Mouse (Mus musculus): Measurements from ENCODE around the gene Id4.
A peak's percentile ranks its signal among the peaks of the same experiment; 100 is the strongest.

Gene Id4

GRCm38 (mm10) chr13:48260690-48261278 is at the start of gene Id4:
Gene Id4, plus strand, starts transcription at chr13:48261228.
- DNase-seq = peak; percentile 99

DNA sequence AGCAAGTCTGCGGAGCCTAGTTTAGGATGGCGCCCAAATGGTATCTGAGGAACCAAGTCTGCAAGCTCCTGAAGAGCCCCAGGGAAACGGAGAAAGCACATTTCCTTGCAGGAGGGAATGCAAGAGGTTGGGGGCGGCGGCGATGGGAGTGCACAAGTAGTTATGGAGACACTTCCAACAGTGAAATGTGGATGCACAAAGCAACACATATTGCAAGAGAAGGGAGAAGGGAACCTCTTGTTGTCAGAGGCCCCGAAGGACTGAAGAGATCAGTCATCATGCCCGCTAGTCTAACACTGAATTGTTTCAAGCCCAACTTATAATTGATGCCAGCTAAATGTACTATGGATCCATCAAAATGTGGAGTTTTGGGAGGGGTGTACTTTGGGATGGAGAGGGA is 33.9 kb upstream of the Id4 start:
- DNase-seq = peak; percentile 56

- DNase-seq = peak; percentile 98
Measured at GRCm38 (mm10) chr13:48227712-48228111, 33.3 kb upstream of the Id4 start.

DNA sequence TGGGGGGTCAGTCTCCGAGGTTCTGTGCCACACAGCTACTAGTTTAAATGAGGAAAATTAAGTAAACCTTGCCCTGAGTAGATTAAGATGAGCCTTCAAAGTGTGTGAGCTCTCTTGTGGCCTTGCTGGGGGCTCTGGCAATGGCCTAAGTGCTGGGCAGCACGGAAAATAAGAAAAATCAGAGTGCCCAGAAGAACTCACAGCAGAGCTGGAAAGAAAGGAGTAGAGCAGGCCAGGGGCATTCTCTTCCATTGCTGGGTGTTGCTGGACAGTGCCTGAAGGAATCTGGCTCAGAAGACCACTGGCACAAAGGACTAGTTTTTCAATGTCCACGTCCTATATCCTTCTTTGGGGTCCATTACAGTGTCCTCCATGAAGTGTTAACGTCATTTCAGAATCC is 32.9 kb upstream of the Id4 start:
- DNase-seq = no peak

- no peak for DNase-seq
Measured at GRCm38 (mm10) chr13:48230996-48231395, 30.0 kb upstream of the Id4 start.

DNA sequence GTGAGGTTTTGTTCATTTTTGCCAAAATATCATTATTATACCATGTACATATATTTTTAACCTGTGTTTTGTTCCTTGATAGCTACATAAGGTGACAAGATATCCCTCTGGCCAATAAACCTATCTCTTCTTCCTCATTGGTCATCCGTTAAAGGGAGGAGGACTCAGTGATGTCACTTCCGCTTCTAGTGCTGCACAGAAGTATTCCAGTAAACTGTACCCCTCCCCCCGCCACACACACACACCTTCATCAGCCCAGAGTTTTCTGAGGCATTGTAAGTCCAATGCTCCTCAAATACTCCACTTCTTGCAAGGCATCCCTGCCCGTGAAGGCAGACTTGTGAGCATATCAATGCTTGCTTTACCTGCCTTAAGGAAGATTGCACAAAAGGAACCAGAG is 24.6 kb upstream of the Id4 start:
- no peak for DNase-seq

- no peak for DNase-seq
Measured at GRCm38 (mm10) chr13:48236865-48237264, 24.2 kb upstream of the Id4 start.

DNA sequence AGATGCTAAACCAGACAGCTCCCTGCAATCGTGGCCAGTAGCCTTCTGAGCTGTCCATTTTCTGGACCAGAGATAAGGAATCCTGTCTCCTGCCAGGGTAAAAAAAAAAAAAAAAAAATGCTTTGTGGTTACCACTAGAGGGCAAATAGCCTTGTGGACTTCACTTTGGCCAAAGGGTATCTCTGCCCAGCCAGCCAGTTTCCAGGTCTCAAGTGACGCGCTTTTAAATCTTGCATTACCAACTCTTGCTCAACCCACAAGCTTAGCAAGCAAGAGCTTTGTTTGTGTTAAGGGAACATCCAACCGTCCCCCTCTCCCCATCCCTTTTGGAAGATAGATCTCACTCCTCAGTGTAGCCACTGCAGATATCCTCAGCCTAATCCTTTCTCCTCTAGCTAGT is 23.5 kb upstream of the Id4 start:
- DNase-seq = peak; percentile 67

DNA sequence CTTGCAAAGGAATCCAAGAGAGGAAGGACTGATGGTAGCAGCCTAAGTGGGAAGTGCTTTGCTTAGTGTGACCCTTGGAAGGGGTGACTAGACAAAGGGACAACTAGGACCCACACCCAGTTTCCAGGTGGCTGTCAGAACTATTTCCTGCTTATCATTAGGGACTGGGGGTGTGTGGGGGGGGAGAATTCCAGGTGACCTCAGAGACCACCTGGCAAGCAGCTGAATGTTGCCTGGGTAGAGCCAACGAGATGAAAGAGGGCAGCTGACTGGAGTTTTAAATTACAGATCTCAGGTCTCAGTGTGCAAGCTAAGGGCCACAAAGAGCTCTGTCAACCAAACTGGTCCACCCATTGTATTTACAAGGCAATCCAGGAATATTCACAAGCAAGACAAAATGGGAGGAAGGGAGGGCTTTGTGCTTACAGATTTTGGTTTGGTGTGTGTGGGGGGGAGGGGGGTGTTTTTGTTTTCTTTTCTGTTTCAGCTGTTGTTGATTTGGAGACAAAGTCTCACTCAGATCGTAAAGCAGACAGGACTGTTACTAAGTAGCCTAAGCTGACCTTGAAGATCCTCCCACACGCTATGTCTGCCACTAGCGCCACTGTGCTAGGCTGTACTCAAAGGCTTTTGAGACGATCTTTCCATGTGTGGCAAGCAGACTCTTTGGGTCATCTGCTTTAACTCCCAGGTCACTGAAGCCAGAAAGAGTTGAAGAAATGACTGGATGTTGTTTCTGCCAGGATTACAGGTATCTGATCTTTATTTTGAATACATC is 15.6 kb upstream of the Id4 start:
- DNase-seq = no peak

DNA sequence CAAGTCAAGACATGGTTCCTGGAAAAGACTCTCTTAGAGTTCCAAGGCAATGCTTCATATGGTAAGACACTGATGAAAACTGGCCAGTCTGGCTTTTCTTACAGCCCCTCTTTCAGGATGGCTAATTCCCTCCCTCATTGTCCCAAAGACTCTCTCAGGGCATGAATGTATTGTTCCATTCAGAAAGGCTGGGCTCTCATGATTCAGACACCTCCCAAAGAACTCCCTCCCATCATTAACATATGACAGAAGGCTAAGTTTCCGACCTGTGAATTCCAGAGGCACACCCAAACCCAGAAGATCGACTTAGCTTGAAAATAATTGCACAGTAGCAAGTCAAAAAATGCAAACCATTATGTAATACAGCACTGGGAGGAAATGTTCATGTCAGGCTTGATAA is 8.5 kb upstream of the Id4 start:
- no peak for DNase-seq

GRCm38 (mm10) chr13:48255026-48255425 is 6.0 kb upstream of the Id4 start:
- DNase-seq = no peak

DNA sequence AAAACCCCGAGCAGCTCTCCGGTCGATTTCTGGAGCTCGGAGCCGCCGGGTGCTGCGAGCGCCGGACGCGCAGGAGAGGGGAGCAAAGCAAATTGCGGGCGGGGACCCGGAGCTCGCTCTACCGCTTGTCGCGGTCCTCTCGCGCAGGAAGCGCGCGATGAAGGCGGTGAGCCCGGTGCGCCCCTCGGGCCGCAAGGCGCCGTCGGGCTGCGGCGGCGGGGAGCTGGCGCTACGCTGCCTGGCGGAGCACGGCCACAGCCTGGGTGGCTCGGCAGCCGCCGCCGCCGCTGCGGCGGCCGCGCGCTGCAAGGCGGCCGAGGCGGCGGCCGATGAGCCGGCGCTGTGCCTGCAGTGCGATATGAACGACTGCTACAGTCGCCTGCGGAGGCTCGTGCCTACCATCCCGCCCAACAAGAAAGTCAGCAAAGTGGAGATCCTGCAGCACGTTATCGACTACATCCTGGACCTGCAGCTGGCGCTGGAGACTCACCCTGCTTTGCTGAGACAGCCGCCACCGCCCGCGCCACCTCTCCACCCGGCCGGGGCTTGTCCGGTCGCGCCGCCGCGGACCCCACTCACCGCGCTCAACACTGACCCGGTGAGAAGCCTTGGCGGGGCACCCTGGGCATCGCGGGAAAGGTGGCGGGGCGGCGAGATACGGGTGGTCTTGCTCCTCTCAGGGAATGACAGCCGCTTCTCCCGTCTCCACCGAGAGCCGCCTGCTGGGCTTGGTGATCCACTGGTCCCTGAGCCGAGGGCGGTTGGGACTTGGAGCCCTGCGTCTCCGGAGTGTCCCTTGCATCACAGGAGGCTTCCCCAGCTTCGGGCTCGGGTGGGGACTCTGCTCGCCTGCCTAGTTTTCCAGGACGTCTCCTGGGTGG is 553 bp downstream of the Id4 start:
- DNase-seq = peak; percentile 76

DNA sequence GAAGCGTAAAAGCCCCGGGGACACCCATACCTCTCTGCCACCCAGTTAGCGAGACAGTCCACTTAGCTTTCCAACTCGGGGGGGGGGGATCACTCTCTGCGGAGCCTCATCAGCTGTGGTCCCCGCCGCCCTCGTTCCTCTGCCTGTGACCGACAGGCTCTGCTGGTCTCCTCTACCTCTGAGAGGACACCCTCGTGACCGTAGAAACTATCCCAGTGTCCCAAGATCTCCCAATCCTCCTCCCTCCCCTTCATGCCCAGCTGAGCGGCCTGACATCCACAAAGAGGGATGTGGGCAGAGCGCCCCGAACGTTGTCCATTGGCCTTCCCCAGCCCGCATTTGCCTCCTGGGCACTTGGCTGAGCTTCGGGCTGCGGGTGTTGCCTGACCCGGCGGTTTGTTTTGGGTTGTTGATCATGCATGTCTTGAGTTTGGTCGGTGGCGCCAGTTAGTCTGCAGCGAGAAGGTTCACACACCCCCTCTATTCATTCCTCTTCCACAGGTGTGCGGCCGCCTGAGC is 1.5 kb downstream of the Id4 start:
- peak; percentile 65 for DNase-seq

GRCm38 (mm10) chr13:48265029-48265428 is 4.0 kb downstream of the Id4 start:
- DNase-seq = no peak

GRCm38 (mm10) chr13:48273451-48274069 is 12.5 kb downstream of the Id4 start:
- DNase-seq = peak; percentile 81

- DNase-seq = no peak
Measured at GRCm38 (mm10) chr13:48274107-48274506, 13.1 kb downstream of the Id4 start.

GRCm38 (mm10) chr13:48276981-48277380 is 16.0 kb downstream of the Id4 start:
- peak; percentile 72 for DNase-seq

DNA sequence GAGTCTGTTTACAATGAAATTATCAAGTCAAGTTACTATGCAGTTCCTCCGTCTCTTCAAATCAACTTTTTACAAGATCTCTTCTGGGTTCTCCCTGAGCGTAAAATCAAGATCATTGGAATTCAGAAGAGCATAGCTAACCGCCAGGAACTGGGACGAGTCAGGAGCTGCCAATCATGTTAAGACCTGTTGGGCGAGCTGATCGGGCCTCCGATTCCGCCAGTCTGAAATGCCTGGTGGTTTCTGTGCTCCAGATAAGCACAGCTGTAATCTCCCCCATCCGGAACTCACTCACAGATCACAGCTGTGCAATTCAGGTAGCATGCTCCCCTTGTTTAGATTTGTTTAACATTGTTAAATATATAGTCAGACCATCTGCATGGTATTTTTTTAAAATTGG is 23.4 kb downstream of the Id4 start:
- DNase-seq = peak; percentile 47

DNA sequence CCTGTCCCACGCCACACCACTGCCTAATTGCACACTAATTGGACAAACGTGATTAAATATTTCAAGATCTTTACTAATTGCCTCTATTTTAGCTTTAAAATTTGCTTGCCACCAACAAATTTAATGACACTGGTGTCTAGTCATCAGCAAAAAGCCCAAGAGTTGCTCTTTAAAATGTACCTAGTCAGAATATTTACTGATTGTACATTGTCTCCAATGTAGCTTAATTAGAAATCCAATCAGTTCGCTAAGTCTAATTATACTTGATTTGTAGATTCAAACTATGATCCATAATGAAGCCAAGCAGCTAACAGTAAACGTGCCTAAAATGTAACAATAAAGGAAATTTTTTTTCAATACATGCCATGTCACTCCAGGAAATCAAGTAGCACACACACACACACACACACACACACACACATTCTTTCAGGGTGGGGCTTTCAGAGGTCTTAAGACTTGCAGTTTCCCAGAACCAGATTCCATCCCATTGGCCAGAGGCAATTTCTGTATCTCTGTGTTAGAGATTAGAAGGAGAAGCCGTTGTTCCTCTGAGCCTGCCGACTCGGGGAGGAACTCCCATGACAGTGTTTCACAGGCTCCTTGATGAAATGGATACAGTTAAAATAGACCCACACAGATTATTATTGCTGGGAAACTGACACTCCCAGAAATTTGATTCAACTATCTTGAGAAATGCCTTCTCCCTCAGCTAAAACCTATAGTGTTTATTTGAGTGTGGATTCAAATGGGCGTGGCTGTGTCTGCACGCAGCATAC is 24.1 kb downstream of the Id4 start:
- DNase-seq = peak; percentile 60

GRCm38 (mm10) chr13:48290427-48290826 is 29.4 kb downstream of the Id4 start:
- peak; percentile 82 for DNase-seq

DNA sequence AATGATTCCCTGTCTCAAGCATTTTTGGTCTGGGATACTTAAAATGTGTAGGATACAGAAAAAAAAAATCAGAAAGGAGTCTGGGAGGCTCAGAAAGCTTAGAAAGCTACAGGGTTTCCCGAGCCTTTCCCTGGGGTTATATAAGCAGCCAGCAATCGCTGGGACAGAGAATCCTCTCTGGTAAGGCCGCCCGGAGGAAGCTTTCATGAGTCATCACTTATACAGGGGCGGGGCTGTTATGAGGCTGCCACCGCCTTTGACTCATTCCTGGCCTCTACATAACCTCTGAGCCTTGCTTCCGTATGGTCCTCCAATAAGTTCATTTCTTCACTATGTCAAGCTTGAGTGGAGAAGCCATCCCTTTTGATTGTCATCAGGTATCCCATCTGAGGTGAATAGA is 53.5 kb downstream of the Id4 start:
- DNase-seq = no peak

Measured in retina, postnatal 1 day (tissue).